Mouse (Mus musculus) cerebellum, adult (tissue): Measurements from ENCODE around the gene Arl6ip1.

Source experiments
- ATAC-seq: cut with Nextera tagmentation; 2 replicates; pipeline ENCODE4 v1.9.2; 2017; ENCODE audit warnings: mild to moderate bottlenecking, moderate library complexity, mixed read lengths; ENCODE audit not compliant: insufficient number of reproducible peaks, low FRiP score, low TSS enrichment

The Arl6ip1 gene

DNA sequence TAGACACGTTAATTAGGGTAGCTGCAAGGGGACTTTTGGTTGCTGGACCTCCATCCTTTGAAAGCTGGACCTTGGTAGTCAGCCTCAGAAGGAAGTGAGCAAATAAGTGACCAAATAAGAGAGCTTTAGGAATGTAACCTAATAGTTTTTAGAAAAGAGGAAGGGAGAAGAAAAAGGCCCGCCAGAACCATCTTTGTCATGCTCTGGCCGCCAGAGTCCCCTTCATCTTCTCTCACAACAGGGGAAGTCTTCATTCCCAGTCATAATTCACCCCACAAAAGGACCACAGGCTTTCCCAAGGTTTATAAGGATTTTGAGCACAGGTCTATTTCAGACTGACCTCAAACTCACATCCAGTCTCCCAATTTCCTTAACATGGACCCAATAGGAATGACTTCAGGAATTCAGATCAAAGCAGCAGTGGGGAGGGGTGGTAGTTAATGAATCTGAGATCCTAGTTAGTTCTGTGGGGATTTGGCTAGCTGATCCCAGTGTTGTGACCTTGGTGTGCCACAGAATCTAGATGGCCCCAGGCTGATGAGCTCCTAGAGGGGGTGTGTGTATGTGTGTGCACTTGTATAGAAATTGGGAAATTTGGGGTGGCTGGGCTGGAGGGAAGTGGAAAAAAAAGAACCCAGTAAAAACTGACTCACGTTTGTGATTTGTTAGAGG lies 11.8 kb downstream of the Arl6ip1 start:
- ATAC-seq = no peak

DNA sequence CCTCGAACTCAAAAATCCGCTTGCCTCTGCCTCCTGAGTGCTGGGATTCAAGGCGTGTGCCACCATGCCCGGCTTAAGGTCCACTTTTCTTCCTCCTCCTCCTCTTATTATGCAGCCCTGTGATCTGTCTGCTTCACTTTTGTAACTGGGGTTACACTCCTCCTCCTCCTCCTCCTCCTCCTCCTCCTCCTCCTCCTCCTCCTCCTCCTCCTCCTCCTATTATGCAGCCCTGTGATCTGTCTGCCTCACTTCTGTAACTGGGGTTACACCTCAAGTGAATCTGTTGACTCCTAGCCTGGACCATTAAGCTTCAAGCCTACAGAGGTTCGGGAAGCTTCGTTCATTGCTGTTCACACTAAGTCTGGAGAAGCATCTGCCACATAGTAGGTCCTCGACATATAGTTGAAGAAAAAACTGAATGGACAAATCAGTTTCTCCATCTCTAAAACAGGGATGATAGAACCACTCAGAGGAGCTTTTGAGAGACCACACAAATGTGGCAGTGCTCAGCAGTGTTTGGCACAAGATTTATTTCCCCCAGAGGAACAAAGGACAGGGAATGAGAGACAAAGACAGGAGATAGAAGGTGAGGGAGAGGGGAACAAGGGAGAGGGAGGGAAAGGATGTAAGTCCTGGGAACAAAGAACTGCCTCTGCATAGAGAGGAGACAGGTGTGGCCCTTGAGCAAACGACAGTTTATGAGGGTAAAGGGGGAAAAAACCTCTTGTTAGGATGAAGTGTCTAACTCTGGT lies 12.5 kb downstream of the Arl6ip1 start:
- ATAC-seq = no peak

DNA sequence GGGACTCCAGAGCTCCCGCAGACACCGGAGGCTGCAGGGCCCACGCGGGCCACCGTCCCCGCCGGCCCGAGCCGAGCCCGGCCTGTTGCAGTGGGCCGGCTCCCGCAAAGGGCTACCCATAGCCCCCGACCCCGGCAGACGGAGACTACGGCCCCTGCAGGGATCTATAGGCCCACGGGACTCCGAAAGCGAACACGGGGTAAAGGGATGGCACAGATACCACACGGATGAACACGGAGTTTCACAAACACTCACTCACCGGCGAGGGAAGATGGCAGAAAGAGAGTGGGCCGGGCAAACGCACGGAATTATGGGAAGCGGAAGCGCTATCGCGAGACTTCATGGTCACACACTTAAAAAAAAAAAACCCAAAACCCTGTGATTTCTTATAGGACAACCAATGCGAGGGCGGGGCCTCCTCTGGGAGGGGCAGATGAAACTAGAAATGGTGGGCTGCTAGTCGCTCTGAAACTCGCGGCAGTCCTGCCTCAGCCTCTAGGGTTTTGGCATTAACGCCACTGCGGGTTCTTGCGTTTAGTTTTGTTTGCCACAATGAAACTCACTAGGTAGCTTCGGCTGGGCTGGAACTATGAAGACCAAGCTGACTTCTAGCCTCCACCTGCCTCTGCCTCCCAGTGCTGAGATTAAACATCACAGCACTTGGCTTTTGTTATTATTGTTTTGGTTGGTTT lies 13.4 kb downstream of the Arl6ip1 start, which contains the start of gene Rps15a:
Rps15a (minus strand) TSS at position 312 of the 692 bp plus-strand sequence.
- ATAC-seq = peak; percentile 86

DNA sequence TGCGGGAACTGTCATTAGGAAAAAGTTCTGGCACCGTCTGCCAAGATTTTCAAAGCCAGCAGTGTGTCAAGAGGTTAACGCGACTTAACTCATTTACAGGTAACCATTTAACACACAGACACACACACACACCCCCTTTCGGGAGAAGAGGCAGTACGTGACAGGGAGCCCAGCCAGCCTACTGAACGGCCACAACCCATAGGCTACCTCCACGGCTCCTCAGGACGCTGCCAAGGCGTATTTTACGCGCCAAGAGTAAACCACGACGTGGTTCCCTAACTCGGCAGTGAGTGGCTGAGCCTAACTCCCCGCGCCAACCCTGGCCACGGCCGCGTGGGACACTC lies 14.0 kb downstream of the Arl6ip1 start:
- ATAC-seq = no peak

DNA sequence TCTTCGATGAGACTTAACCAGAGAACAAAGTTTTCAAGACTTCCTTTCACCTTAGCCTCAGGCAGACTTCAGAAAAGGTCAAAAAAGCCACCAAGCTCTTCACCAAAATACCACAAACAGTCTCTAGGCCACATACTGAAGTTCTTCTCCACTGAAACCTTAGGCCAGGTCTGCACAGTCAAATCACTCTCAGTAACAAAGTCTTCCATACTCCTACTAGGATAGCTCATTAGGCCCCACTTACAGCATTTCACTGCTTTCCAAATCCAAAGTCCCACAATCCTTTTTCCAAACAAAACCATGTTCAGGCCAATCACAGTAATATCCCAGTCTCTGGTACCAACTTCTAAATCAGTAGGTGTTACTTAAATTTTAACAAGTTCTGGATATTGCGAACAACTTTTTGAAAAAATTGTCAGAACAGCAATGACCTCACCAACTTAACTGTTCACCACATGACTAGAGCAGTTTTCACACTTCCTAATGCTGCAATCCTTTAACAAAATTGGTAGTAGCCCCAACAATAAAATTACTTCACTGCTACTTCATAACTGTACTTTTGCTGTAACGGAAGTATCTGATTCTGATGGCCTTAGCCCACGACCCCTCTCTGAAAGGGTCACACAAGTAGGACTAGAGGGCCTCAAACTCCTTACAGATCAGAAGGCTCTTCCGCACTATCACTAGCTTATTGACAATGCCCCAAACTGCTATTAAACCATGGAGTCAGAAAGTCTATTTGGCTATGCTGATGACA lies 15.7 kb downstream of the Arl6ip1 start:
- no peak for ATAC-seq

- ATAC-seq = no peak
Observed at GRCm38 (mm10) chr7:118111128-118111527, 18.3 kb downstream of the Arl6ip1 start.

- ATAC-seq = no peak
Observed at GRCm38 (mm10) chr7:118107671-118108070, 21.8 kb downstream of the Arl6ip1 start.

DNA sequence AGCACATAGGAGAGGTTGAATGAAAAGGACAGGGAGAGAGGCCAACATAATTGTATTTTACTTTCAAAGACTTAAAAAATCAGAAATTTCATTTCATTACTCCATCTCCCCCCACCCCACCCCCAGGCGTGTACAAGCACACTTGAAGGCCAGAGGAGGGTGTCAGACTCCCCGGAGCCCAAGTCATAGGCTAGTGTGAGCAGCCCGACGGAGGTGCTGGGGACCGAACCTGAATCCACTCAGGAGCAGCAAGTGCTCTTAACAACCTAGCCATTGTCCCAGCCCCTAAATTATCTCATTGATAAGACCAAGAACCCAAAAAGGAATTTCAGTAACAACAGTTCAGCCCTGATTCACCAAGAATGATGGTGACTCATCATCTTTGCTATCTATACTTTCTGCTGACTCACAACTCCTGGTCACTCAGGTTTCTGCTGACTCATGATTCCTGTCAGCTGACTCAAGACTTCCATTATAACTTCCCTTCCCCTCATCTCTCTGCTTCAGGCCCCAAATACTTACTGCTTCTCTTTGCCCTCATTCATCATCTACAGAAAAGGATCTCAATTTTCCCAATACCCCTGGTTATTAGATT lies 24.9 kb downstream of the Arl6ip1 start:
- ATAC-seq = no peak

- ATAC-seq = no peak
Observed at GRCm38 (mm10) chr7:118103462-118104379, 25.7 kb downstream of the Arl6ip1 start.

GRCm38 (mm10) chr7:118102678-118103461 lies 26.6 kb downstream of the Arl6ip1 start:
- ATAC-seq = no peak

GRCm38 (mm10) chr7:118102231-118102630 lies 27.2 kb downstream of the Arl6ip1 start:
- no peak for ATAC-seq

DNA sequence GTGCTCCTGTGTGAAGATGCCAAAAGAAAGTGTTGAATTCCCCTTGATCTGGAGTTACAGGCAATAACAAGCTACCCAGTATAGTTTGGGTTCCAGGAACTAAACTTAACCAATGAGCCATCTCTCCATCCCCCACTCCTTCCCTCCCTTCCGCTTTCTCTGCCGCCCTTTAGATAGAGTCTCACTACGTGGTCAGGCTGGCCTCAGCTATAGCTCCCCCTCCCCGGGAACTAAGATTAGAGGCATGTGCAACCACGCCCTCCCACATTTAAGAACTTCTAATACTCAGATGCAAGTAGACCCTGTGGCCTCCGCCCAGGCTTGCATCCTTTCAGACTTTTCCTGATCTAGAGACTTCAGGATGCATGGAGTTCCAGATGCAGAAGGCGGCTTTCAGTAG lies 31.8 kb downstream of the Arl6ip1 start:
- no peak for ATAC-seq

- ATAC-seq = no peak
Observed at GRCm38 (mm10) chr7:118079987-118080386, 49.5 kb downstream of the Arl6ip1 start.

DNA sequence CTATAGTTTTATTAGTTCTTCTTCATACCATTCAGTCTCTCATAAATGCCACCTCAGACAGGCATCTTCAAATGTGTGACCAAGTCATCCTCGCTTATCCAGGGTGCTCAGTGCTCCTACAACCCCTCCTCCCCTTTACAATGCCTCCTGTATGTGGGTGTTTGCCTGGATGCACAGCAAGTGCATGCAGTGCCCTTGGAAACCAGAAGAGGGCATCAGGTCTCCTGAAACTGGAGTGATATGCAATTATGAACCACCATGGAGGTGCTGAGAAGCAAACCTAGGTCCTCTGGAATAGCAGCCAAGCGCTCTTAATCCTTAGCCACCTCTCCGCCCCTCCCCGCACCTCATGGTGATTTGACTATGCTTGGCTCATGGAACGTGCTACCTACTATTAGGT lies 50.4 kb downstream of the Arl6ip1 start:
- ATAC-seq = no peak
